Mouse (Mus musculus) CH12.LX (cell line): ENCODE measurements at regions not wholly inside any gene's neighbourhood (a gene's known extent, or its start where the extent isn't known, plus 50 kb on each side); places are given as distances from the start of the nearest gene placed in this dataset.
"Not testable (repeated sequence)": the region's sequence is repeated elsewhere in the genome, so short reads cannot be mapped to it uniquely, and the experiment has no call there.

Experiments
- DNase-seq: peaks from one replicate; pipeline ENCODE4 v3.0.0-alpha.2; 2013; ENCODE audit errors: extremely low read depth
- H3K27ac ChIP-seq: 2 replicates; pipeline ENCODE4 v1.5.1; 2012; ENCODE audit warnings: low read depth, mild to moderate bottlenecking, control low read depth, moderate library complexity; ENCODE audit not compliant: insufficient read depth
- H3K27me3 ChIP-seq: replicated peaks from 2 replicates; pipeline ENCODE3; 2012; ENCODE audit warnings: inconsistent platforms
- H3K36me3 ChIP-seq, 2 experiments: replicated peaks in 1 of 2; 2 replicates each; pipeline versions ENCODE3 to v1.6.1; 2012; ENCODE audit warnings: inconsistent platforms in 1 of 2, low read length in 1 of 2, mild to moderate bottlenecking in 1 of 2, mixed read lengths in 1 of 2, moderate library complexity in 1 of 2; ENCODE audit not compliant: control insufficient read depth in 1 of 2, insufficient read depth in 1 of 2
- H3K4me1 ChIP-seq, 2 experiments: 2 replicates each; pipeline ENCODE4 v1.6.1; 2012; ENCODE audit warnings: inconsistent platforms in 1 of 2, moderate library complexity in 1 of 2; ENCODE audit not compliant: insufficient read depth in 2 of 2, control insufficient read depth in 1 of 2
- H3K4me2 ChIP-seq: 2 replicates; pipeline ENCODE4 v1.6.1; 2012; ENCODE audit warnings: low read depth, mild to moderate bottlenecking, control low read depth; ENCODE audit not compliant: poor library complexity, insufficient read depth, severe bottlenecking
- H3K4me3 ChIP-seq, 3 experiments: fragments of 150-350 bp in 1 of 3; sonication (generic) in 1 of 3; replicated peaks in 1 of 3; 2 replicates each; pipeline versions ENCODE3 to v1.5.1; 2011 to 2012; ENCODE audit warnings: low read depth in 2 of 3, low read length in 2 of 3, mild to moderate bottlenecking in 2 of 3, moderate library complexity in 2 of 3, control low read depth in 1 of 3, improper control_type of control experiment in 1 of 3, inconsistent platforms in 1 of 3, mixed read lengths in 1 of 3; ENCODE audit not compliant: poor library complexity in 1 of 3
- H3K79me2 ChIP-seq: replicated peaks from 2 replicates; pipeline ENCODE4 v1.6.1; 2012; ENCODE audit warnings: mild to moderate bottlenecking, moderate library complexity; ENCODE audit not compliant: control insufficient read depth, poor library complexity, insufficient read depth, severe bottlenecking; ENCODE audit errors: extremely low read depth
- H3K9ac ChIP-seq: 2 replicates; pipeline ENCODE4 v1.6.1; 2012; ENCODE audit warnings: low read depth, mild to moderate bottlenecking, control low read depth, moderate library complexity; ENCODE audit not compliant: insufficient read depth
- H3K9me3 ChIP-seq: replicated peaks from 2 replicates; pipeline ENCODE3; 2012; ENCODE audit warnings: low read length, inconsistent platforms, mixed read lengths
- CHD1 ChIP-seq: IDR thresholded peaks from 2 replicates; pipeline ENCODE4 v1.6.1; 2012; ENCODE audit warnings: low read depth, low read length, improper control_type of control experiment, inconsistent platforms
- EP300 ChIP-seq: IDR thresholded peaks from 2 replicates; pipeline ENCODE4 v1.6.1; 2011; ENCODE audit warnings: low read length, improper control_type of control experiment
- GABPA ChIP-seq: IDR thresholded peaks from 2 replicates; pipeline ENCODE4 v1.6.1; 2012; ENCODE audit warnings: low read depth, low read length, improper control_type of control experiment, inconsistent platforms; ENCODE audit not compliant: insufficient replicate concordance
- HCFC1 ChIP-seq: IDR thresholded peaks from 2 replicates; pipeline ENCODE4 v1.6.1; 2012; ENCODE audit warnings: low read depth, mild to moderate bottlenecking, inconsistent platforms, low read length, improper control_type of control experiment
- IRF4 ChIP-seq: IDR thresholded peaks from 2 replicates; pipeline ENCODE4 v1.6.1; 2014; ENCODE audit warnings: low read depth, mild to moderate bottlenecking, inconsistent platforms, low read length, improper control_type of control experiment
- KAT2A ChIP-seq: IDR thresholded peaks from 2 replicates; pipeline ENCODE4 v1.6.1; 2012; ENCODE audit warnings: low read length, improper control_type of control experiment, inconsistent platforms; ENCODE audit not compliant: insufficient replicate concordance
- MAX ChIP-seq: IDR thresholded peaks from 2 replicates; pipeline ENCODE4 v1.6.1; 2011; ENCODE audit warnings: low read length, improper control_type of control experiment
- MAZ ChIP-seq: IDR thresholded peaks from 2 replicates; pipeline ENCODE4 v1.6.1; 2012; ENCODE audit warnings: low read depth, mild to moderate bottlenecking, inconsistent platforms, low read length, improper control_type of control experiment, moderate library complexity
- POLR2A ChIP-seq: IDR thresholded peaks from 2 replicates; pipeline ENCODE4 v1.6.1; 2011; ENCODE audit warnings: low read depth, mild to moderate bottlenecking, improper control_type of control experiment, low read length
- POLR2AphosphoS2 ChIP-seq: IDR thresholded peaks from 2 replicates; pipeline ENCODE4 v1.6.1; 2011; ENCODE audit warnings: low read depth, low read length, improper control_type of control experiment
- RAD21 ChIP-seq: IDR thresholded peaks from 2 replicates; pipeline ENCODE4 v1.6.1; 2011; ENCODE audit warnings: low read depth, mild to moderate bottlenecking, low read length, improper control_type of control experiment, moderate library complexity
- RCOR1 ChIP-seq: conservative IDR thresholded peaks from 2 replicates; pipeline ENCODE4 v1.6.1; 2012; ENCODE audit warnings: low read depth, mild to moderate bottlenecking, inconsistent platforms, low read length, improper control_type of control experiment
- ZC3H11A ChIP-seq: IDR thresholded peaks from 2 replicates; pipeline ENCODE4 v1.6.1; 2012; ENCODE audit warnings: low read depth, mild to moderate bottlenecking, inconsistent platforms, low read length, improper control_type of control experiment
- ZKSCAN1 ChIP-seq: IDR thresholded peaks from 2 replicates; pipeline ENCODE4 v1.6.1; 2012; ENCODE audit warnings: low read depth, inconsistent platforms, low read length, improper control_type of control experiment, borderline replicate concordance
- dilution Hi-C: fragments of 300-500 bp; cut with MboI; formaldehyde crosslinking; loops from 2 replicates; pipeline ENCODE4 v1.14.3; 2020; ENCODE audit warnings: low sequenced_read_pairs; ENCODE audit not compliant: extremely low pct_unique_long_range_greater_than_20kb, extremely low pct_ligation_motif_present
- in situ Hi-C: fragments of 300-500 bp; cut with MboI; formaldehyde crosslinking; loops from 3 replicates; pipeline ENCODE4 v1.14.3; 2019; ENCODE audit warnings: low sequenced_read_pairs, low pct_ligation_motif_present, low pct_unique_long_range_greater_than_20kb, mixed read lengths

DNA sequence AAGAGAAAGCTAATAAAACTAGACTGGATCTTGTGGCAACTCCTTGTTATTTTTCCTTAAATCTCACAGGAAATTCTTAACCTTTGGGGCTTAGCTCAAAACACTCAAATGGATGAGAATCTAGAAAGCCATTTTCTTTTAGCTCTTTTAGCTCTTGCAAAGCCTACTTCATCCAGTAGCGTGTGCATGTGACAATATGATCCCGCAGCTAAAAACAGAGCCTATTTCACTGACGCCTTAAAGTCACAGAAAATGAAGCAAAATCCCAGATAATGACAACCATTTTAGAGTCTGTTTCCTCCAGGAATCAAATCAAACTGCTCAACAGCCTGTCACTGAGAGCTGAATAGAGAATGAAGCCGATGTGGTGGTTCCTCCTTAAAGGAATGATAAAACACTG, 185.1 kb upstream of the Stxbp5 start:
- H3K79me2 ChIP-seq, result no peaks in the 10 kb centered on the region
- TF ChIP-seq MAX (no peak), EP300 (no peak)
- H3K4me1 ChIP-seq, result no peaks in the 10 kb centered on the region
- dilution Hi-C loops, result no loop called here
- no peak for DNase-seq
- no peaks in the 10 kb centered on the region for H3K36me3 ChIP-seq
- H3K9me3 ChIP-seq, result no peaks in the 10 kb centered on the region
- no peak overlapping the region for H3K4me3 ChIP-seq
- no peak overlapping the region for H3K4me2 ChIP-seq
- H3K27ac ChIP-seq, result no peak overlapping the region
- in situ Hi-C loops, result no loop called here
- H3K9ac ChIP-seq, result no peak overlapping the region
- H3K27me3 ChIP-seq, result no peaks in the 10 kb centered on the region

- H3K79me2 ChIP-seq, result no peaks in the 10 kb centered on the region
- no peaks in the 10 kb centered on the region; a peak in 1 of 4 replicates for H3K4me1 ChIP-seq
- H3K36me3 ChIP-seq, result no peaks in the 10 kb centered on the region
- H3K9ac ChIP-seq, result no peak overlapping the region
- in situ Hi-C loops (no loop called here), dilution Hi-C loops (no loop called here)
- H3K9me3 ChIP-seq, result no peaks in the 10 kb centered on the region
- H3K27ac ChIP-seq, result no peak overlapping the region
- H3K4me3 ChIP-seq, result no peak overlapping the region
- no peak for DNase-seq
- H3K27me3 ChIP-seq, result no peaks in the 10 kb centered on the region
- H3K4me2 ChIP-seq, result no peak overlapping the region
- no peak for TF ChIP-seq ZKSCAN1
- TF ChIP-seq POLR2A, result no peak
- no peak for TF ChIP-seq CHD1
Observed at GRCm38 (mm10) chr10:10070146-10070545, 169.3 kb upstream of the Stxbp5 start.

- H3K27me3 ChIP-seq, H3K4me1 ChIP-seq, in situ Hi-C loops, dilution Hi-C loops, H3K27ac ChIP-seq, H3K79me2 ChIP-seq, H3K9ac ChIP-seq, H3K4me3 ChIP-seq, H3K36me3 ChIP-seq, DNase-seq, H3K9me3 ChIP-seq, H3K4me2 ChIP-seq: not testable (repeated sequence)
Observed at GRCm38 (mm10) chr10:10069704-10070103, 168.8 kb upstream of the Stxbp5 start.

GRCm38 (mm10) chr10:10046753-10047152, 145.9 kb upstream of the Stxbp5 start:
- Histone ChIP-seq H3K27me3 (no peaks in the 10 kb centered on the region), H3K9ac (no peak overlapping the region), H3K79me2 (no peaks in the 10 kb centered on the region), H3K4me1 (no peaks in the 10 kb centered on the region), H3K4me3 (no peak overlapping the region), H3K9me3 (no peaks in the 10 kb centered on the region), H3K36me3 (no peaks in the 10 kb centered on the region), H3K4me2 (no peak overlapping the region), H3K27ac (no peak overlapping the region)
- dilution Hi-C loops (no loop called here), in situ Hi-C loops (no loop called here)
- no peak for DNase-seq
- TF ChIP-seq GABPA (no peak), RCOR1 (no peak), RAD21 (no peak), POLR2AphosphoS2 (no peak), ZC3H11A (no peak), IRF4 (no peak), HCFC1 (no peak), MAZ (no peak), KAT2A (no peak), POLR2A (no peak)
